Mouse (Mus musculus) stomach, embryonic 14.5 days (tissue): ENCODE measurements around the gene Map7d2. TPM values are rescaled to one million over a fixed set of nuclear protein-coding genes. Genes with fewer than 3 reads are reported as not detected.

Experiments
- ATAC-seq: fragments of 200-750 bp; cut with Nextera tagmentation; 2 replicates; pipeline ENCODE4 v1.8.0; 2017; ENCODE audit warnings: low read depth, moderate TSS enrichment; ENCODE audit not compliant: insufficient number of reproducible peaks, insufficient read depth, low FRiP score
- H3K27ac ChIP-seq: fragments of 300-500 bp; sonication (generic); 2 replicates; pipeline ENCODE4 v1.5.1; 2014; ENCODE audit warnings: mild to moderate bottlenecking, low read length, moderate library complexity, mixed read lengths
- H3K27me3 ChIP-seq: fragments of 300-500 bp; sonication (generic); 2 replicates; pipeline ENCODE4 v1.6.1; 2014; ENCODE audit warnings: low read length, control low read depth, mixed read lengths; ENCODE audit not compliant: control insufficient read depth, insufficient read depth
- H3K36me3 ChIP-seq: fragments of 300-500 bp; sonication (generic); 2 replicates; pipeline ENCODE4 v1.6.1; 2014; ENCODE audit warnings: mild to moderate bottlenecking, control low read depth, low read length, moderate library complexity, mixed read lengths; ENCODE audit not compliant: control insufficient read depth, insufficient read depth
- H3K4me1 ChIP-seq: fragments of 300-500 bp; sonication (generic); 2 replicates; pipeline ENCODE4 v1.6.1; 2014; ENCODE audit warnings: low read length, control low read depth, mixed read lengths; ENCODE audit not compliant: control insufficient read depth, insufficient read depth
- H3K4me2 ChIP-seq: fragments of 300-500 bp; sonication (generic); replicated peaks from 2 replicates; pipeline ENCODE4 v1.6.1; 2014; ENCODE audit warnings: low read depth, low read length, control low read depth
- H3K4me3 ChIP-seq: fragments of 300-500 bp; sonication (generic); 2 replicates; pipeline ENCODE4 v1.5.1; 2014; ENCODE audit warnings: low read depth, low read length, control low read depth
- H3K9ac ChIP-seq: fragments of 300-500 bp; sonication (generic); replicated peaks from 2 replicates; pipeline ENCODE4 v1.6.1; 2014; ENCODE audit warnings: low read depth, mild to moderate bottlenecking, control low read depth, low read length, moderate library complexity, mixed read lengths
- H3K9me3 ChIP-seq: fragments of 300-500 bp; sonication (generic); 2 replicates; pipeline ENCODE4 v1.6.1; 2016; ENCODE audit warnings: low read depth, low read length, control low read depth; ENCODE audit not compliant: control insufficient read depth
- whole genome bisulfite sequencing: fragments of 180-500 bp; shearing (Covaris S2); extraction: QIAGEN DNeasy Blood & Tissue Kit; methylation state at CpG from one replicate; pipeline ENCODE4 v1.1.7; 2014; 5-methylcytosine and 5-hydroxymethylcytosine counted together
- polyA plus RNA-seq: library from polyadenylated mRNA; unstranded; fragments of >200 nt; fragmentation: Nextera tagmentation; extraction: Ambion mirVana; gene quantifications from 2 replicates; pipeline ENCODE4 v1.2.1, GENCODE M21; 2014

The Map7d2 gene
- polyA plus RNA-seq, 1 experiment from 2014 or later = 2.5 TPM

DNA sequence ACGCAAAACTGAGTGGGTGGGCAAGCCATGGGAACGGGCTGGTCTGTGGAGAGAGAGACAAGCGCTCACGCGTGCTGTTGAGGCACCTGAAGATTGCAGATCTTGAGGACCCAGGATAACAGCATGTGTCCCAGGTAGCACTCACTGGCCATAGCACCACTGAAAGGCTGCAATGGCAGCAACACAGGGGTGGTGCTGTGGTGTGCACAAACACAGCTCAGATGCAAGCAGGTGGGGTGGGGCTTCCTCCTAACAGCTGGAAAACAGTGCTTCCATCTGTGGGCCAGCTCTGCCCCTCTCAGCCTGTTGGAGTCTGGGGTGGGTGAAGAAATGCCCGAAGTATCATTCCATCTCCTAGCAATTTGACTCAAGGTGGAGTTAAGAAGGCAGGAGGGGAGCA, 112.0 kb downstream of the Map7d2 start, which contains the start of gene Bclaf3:
Gene Bclaf3 (plus strand): TSS at position 301 of the 400 bp plus-strand sequence.
- Histone ChIP-seq H3K36me3 (no peaks in the 10 kb centered on the region), H3K27ac (no peak within 1 kb of the TSS), H3K27me3 (no peaks in the 10 kb centered on the region), H3K9ac (no peak within 1 kb of the TSS), H3K4me1 (no peaks in the 10 kb centered on the region), H3K9me3 (no peaks in the 10 kb centered on the region), H3K4me2 (no peak within 1 kb of the TSS), H3K4me3 (no peak within 1 kb of the TSS)
- ATAC-seq = no peak
- WGBS = 71% methylated on average over 6 of the region's 6 CpGs

DNA sequence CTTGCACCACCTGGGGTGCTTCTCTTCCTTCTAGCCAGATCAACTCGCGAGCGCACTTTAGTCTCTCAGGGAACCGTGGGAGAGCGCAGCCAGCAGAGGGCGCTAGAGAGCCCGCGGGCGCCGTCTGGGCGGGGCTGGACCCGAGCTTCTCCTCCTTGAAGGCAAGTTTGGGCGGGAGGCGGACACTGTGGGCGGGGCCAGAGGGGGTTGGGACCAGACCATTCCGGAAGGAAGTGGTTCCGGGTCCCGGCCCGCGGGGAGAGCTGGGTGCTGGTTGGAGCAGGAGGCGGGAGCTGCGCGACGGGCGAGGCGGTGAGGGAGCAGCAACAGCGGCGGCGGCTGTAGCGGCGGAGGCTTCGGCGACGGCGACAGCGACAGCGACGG, 118.0 kb downstream of the Map7d2 start:
- Histone ChIP-seq H3K36me3 (no peaks in the 10 kb centered on the region), H3K4me3 (peak overlapping the region; percentile 55), H3K4me1 (no peaks in the 10 kb centered on the region), H3K9me3 (no peaks in the 10 kb centered on the region), H3K9ac (peak overlapping the region; percentile 38), H3K27ac (peak overlapping the region; percentile 58; the same call in 1 of the 2 replicates), H3K4me2 (no peak overlapping the region), H3K27me3 (no peaks in the 10 kb centered on the region)
- ATAC-seq = peak; percentile 98
- WGBS = 30% methylated on average over 30 of the region's 38 CpGs

DNA sequence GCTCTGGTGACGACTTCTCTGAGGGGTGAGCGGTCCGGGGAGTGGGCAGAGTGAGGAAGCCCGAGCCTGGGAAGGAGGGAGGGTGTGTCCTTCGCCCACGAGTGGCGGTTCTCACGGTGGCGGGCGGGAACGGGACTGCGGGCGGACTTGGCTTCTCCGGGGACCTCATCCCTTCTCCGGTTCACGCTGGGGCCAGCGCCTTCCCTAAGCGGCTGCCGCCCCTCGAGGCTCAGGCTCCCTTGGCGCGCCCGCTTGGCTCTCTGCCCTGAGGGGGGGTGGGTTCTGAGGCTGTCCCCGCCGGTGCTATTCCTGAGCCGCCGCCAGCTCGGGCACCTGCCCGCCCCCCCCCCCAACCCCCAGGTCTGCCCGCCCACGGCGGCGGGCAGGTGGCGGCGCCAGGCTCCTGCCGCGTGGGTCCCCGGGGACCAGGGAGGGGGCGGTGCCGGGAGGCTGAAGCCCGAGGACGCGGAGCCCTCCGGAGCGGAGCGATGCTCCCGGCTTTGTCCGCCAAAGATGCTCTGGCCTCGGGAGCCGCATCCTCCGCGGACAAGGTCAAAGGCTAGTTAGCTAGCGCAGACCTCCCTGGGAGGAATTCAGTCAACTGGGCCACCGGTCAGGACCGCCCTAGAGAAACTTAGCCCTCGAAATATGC, 118.6 kb downstream of the Map7d2 start:
- H3K36me3 ChIP-seq = no peaks in the 10 kb centered on the region
- WGBS = 25% methylated on average over 49 of the region's 56 CpGs
- H3K9me3 ChIP-seq = no peaks in the 10 kb centered on the region
- H3K27me3 ChIP-seq = no peaks in the 10 kb centered on the region
- H3K9ac ChIP-seq = peak overlapping the region; percentile 38
- H3K27ac ChIP-seq = peak overlapping the region; percentile 58; the same call in 1 of the 2 replicates
- H3K4me1 ChIP-seq = no peaks in the 10 kb centered on the region
- peak overlapping the region; percentile 55 for H3K4me3 ChIP-seq
- peak; percentile 25; the same call in 1 of the 2 replicates for ATAC-seq
- H3K4me2 ChIP-seq = peak overlapping the region; percentile 40

DNA sequence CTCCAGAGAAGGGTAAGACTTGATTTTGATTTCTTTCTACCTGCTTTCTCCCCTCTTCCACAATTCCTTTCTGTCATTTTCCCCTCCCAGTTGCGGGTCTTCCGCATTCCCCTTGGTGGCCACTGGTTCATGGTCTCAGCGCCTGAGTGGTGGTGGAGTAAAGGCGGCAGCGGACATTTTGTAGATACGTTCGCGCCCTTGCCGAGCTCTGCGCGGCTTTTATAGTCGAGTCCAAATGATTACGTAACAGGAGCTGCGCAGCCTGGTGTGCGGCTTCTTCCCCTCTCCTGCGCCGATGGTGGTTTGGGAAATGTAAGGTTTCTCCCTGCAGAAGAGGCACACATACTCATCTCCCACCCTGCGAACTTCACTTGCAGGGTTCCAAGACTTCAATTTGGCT, 127.6 kb downstream of the Map7d2 start:
- no peak overlapping the region for H3K27ac ChIP-seq
- H3K27me3 ChIP-seq = no peaks in the 10 kb centered on the region
- H3K4me1 ChIP-seq = no peaks in the 10 kb centered on the region
- no peak overlapping the region for H3K4me3 ChIP-seq
- 87% methylated on average over 18 of the region's 18 CpGs for WGBS
- H3K9ac ChIP-seq = no peak overlapping the region
- no peaks in the 10 kb centered on the region for H3K9me3 ChIP-seq
- no peaks in the 10 kb centered on the region for H3K36me3 ChIP-seq
- H3K4me2 ChIP-seq = no peak overlapping the region
- no peak for ATAC-seq

DNA sequence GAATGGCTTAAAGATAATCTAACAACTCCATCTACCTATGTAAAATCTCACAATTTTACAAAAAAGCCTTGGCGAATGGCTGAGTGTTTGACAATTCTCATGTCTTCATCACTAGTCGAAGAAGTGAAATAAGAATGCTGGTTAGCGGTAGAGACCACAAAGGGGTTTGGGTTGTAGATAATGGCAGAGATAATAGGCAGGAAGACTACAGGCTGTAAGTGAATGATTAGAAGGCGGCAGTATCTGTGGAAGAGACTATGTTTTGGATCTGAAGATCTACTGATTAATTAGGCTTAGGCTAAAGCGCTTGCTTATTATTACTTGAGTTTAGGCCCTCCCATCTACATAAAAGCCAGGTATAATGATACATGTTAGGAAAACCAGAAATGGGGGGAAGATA, 132.7 kb downstream of the Map7d2 start:
- Histone ChIP-seq H3K27me3 (no peaks in the 10 kb centered on the region), H3K4me1 (no peaks in the 10 kb centered on the region), H3K4me3 (no peak overlapping the region), H3K9ac (no peak overlapping the region), H3K27ac (no peak overlapping the region), H3K4me2 (no peak overlapping the region), H3K36me3 (no peaks in the 10 kb centered on the region; the same call in 1 of the 2 replicates), H3K9me3 (no peaks in the 10 kb centered on the region)
- no peak for ATAC-seq
- WGBS = 91% methylated on average over 5 of the region's 5 CpGs

Other genes with a start within 250 kb of the Map7d2 start
- 8.3 and 9.9 TPM in 2 replicates for gene Rps6ka3, start 204.3 kb upstream of the Map7d2 start, polyA plus RNA-seq
- gene Eif1ax, start 42.4 kb upstream of the Map7d2 start, polyA plus RNA-seq = 122 TPM in 2 replicates
- gene Bclaf3, start 112.1 kb downstream of the Map7d2 start, polyA plus RNA-seq = 26.4 and 26.5 TPM in 2 replicates
- gene Sh3kbp1, start 212.7 kb downstream of the Map7d2 start, polyA plus RNA-seq = 35.0 and 37.3 TPM in 2 replicates